In genomic region chr3:152128631-152129030, GRCm38 (mm10) we compare ENCODE assay signal across 22 mouse cellular contexts. TPM values are rescaled to one million over a fixed set of nuclear protein-coding genes. Genes with fewer than 3 reads are reported as not detected.
DNase-seq lines count a peak whose midpoint lies in the region; ATAC-seq and TF ChIP-seq lines count a peak whose summit lies in the region.
"Had no signal": no experiment of that assay in that cellular context is flagged by ENCODE, and none has a peak within 500 bp of the region (broad histone marks: within the 10 kb centered on the region; RNA-seq: fewer than 3 reads in every experiment).

No protein-coding gene starts in this region.

- no peak for TF ChIP-seq CTCF in stomach, postnatal 0 days (IDR thresholded peaks at IDR 0.05; ENCODE audit: low read depth)
- TF ChIP-seq CTCF in forebrain, postnatal 0 days (IDR thresholded peaks at IDR 0.05; ENCODE audit: low read depth), result no peak

- peaks cover 6% of the 10 kb centered on the region for H3K4me1 ChIP-seq in heart, embryonic 10.5 days
- peaks cover 55% of the 10 kb centered on the region for H3K4me1 ChIP-seq in megakaryocyte, embryonic 14.5 days
- H3K4me1 ChIP-seq in stomach, postnatal 0 days (replicated peaks; ENCODE audit: control insufficient read depth, insufficient read depth), result no peaks in the 10 kb centered on the region
- H3K4me1 ChIP-seq in forebrain, postnatal 0 days (ENCODE audit: insufficient read depth), result no peaks in the 10 kb centered on the region

- intact Hi-C loops in heart, postnatal 14 days (cut with DNase I), result no loop called here

- no peak for TF ChIP-seq EP300 in stomach, postnatal 0 days (optimal IDR thresholded peaks at IDR 0.05)

- no peak overlapping the region for H3K27ac ChIP-seq in heart, embryonic 10.5 days
- no peak overlapping the region for H3K27ac ChIP-seq in stomach, postnatal 0 days (replicated peaks)
- H3K27ac ChIP-seq in forebrain, postnatal 0 days (ENCODE audit: low read depth, low read length), result no peak overlapping the region

- no peaks in the 10 kb centered on the region for H3K9me3 ChIP-seq in heart, embryonic 10.5 days
- peaks cover 6% of the 10 kb centered on the region; the same call in 1 of the 2 replicates for H3K9me3 ChIP-seq in megakaryocyte, embryonic 14.5 days
- H3K9me3 ChIP-seq in stomach, postnatal 0 days (ENCODE audit: control insufficient read depth, low read length), result no peaks in the 10 kb centered on the region
- no peaks in the 10 kb centered on the region for H3K9me3 ChIP-seq in forebrain, postnatal 0 days (ENCODE audit: low read length)
- H3K9me3 ChIP-seq: G1E had no signal

- peak; percentile 51 for DNase-seq in heart, adult 11 months
- no peak for DNase-seq in heart, postnatal 14 days
- peak; percentile 67 for DNase-seq in heart, embryonic 10.5 days (ENCODE audit: low spot score)
- DNase-seq in heart, adult 18-20 months, result no peak
- DNase-seq in stomach, postnatal 0 days (ENCODE audit: low spot score), result peak; percentile 8
- DNase-seq in forebrain, postnatal 0 days, result no peak
- DNase-seq: adrenal gland, adult 2 months; adrenal gland, adult 8-10 months; adrenal gland, postnatal 10 days; adrenal gland, postnatal 14 days; adrenal gland, postnatal 25 days; adrenal gland, postnatal 36 days; B cell, adult 2 months; cerebellum, adult 11 months; cerebellum, adult 11-12 months had no signal

- no peaks in the 10 kb centered on the region; the same call in 1 of the 2 replicates for H3K36me3 ChIP-seq in heart, embryonic 10.5 days
- no peaks in the 10 kb centered on the region for H3K36me3 ChIP-seq in megakaryocyte, embryonic 14.5 days (replicated peaks; ENCODE audit: low read length)
- H3K36me3 ChIP-seq in stomach, postnatal 0 days (ENCODE audit: control insufficient read depth, insufficient read depth, low read length), result no peaks in the 10 kb centered on the region
- no peaks in the 10 kb centered on the region for H3K36me3 ChIP-seq in forebrain, postnatal 0 days (ENCODE audit: insufficient read depth)
- H3K36me3 ChIP-seq: G1E had no signal

- 81% methylated on average over 7 of the region's 7 CpGs for WGBS in heart, embryonic 10.5 days
- WGBS in stomach, postnatal 0 days, result 72% methylated on average over 7 of the region's 7 CpGs
- 74% methylated on average over 7 of the region's 7 CpGs for WGBS in forebrain, postnatal 0 days

- no peak for ATAC-seq in megakaryocyte, adult 5-6 weeks (ENCODE audit: poor library complexity, severe bottlenecking)
- ATAC-seq in stomach, postnatal 0 days (ENCODE audit: low FRiP score, low TSS enrichment), result no peak
- no peak for ATAC-seq in forebrain, postnatal 0 days
- ATAC-seq: activated CD4-positive, CD25-positive, alpha-beta regulatory T cell, adult 4 months; CD4-positive, CD25-positive, alpha-beta regulatory T cell, adult 4 months; Patski had no signal

- no peak overlapping the region for H3K4me2 ChIP-seq in stomach, postnatal 0 days (replicated peaks; ENCODE audit: low read depth)
- H3K4me2 ChIP-seq in forebrain, postnatal 0 days (ENCODE audit: low read depth), result no peak overlapping the region

- H3K9ac ChIP-seq in stomach, postnatal 0 days (ENCODE audit: low read length), result no peak overlapping the region
- no peak overlapping the region for H3K9ac ChIP-seq in forebrain, postnatal 0 days

- no peaks in the 10 kb centered on the region for H3K27me3 ChIP-seq in heart, embryonic 10.5 days (ENCODE audit: insufficient read depth, poor library complexity, severe bottlenecking)
- H3K27me3 ChIP-seq in megakaryocyte, embryonic 14.5 days (replicated peaks), result no peaks in the 10 kb centered on the region
- no peaks in the 10 kb centered on the region for H3K27me3 ChIP-seq in stomach, postnatal 0 days (ENCODE audit: control insufficient read depth, insufficient read depth, low read length)
- H3K27me3 ChIP-seq in forebrain, postnatal 0 days (ENCODE audit: insufficient read depth, low read length), result no peaks in the 10 kb centered on the region
- H3K27me3 ChIP-seq: CH12.LX, Patski had no signal

- no peak overlapping the region for H3K4me3 ChIP-seq in heart, embryonic 10.5 days
- H3K4me3 ChIP-seq in megakaryocyte, embryonic 14.5 days (replicated peaks), result peak overlapping the region; percentile 33
- H3K4me3 ChIP-seq in stomach, postnatal 0 days (ENCODE audit: low read depth, low read length), result no peak overlapping the region
- no peak overlapping the region for H3K4me3 ChIP-seq in forebrain, postnatal 0 days (ENCODE audit: low read depth, low read length)

RNA-seq across cellular contexts. Expression of gene Gipc2, which starts 37.4 kb away (rescaled TPM):
- 1 to 10 TPM; 2.1 to 2.9 TPM for total RNA-seq in heart, postnatal 14 days (2021)
- polyA plus RNA-seq in heart, embryonic 10.5 days (2016; fragmentation: Nextera tagmentation; extraction: Ambion mirVana), result 4.2 and 10.8 TPM in 2 replicates
- 1 to 10 TPM; 4.4 to 5.0 TPM for total RNA-seq in heart, adult 18-20 months (2021)
- 2.4 TPM in 1 of 2 replicates, not detected in the other for polyA plus RNA-seq in megakaryocyte, embryonic 14.5 days (2012; ENCODE audit: insufficient read depth, low replicate concordance)
- not detected in 2 replicates for total RNA-seq in megakaryocyte, adult 5-6 weeks (2015)
- 0.44 TPM in 1 of 2 replicates, not detected in the other for total RNA-seq in megakaryocyte, adult 5-6 weeks (2017)
- polyA plus RNA-seq in stomach, postnatal 0 days (2015; fragmentation: Nextera tagmentation; extraction: Ambion mirVana), result 76.1 and 82.5 TPM in 2 replicates
- total RNA-seq in forebrain, postnatal 0 days (2014; rRNA removed), result 12.0 and 13.9 TPM in 2 replicates
- 5.1 and 6.3 TPM in 2 replicates for polyA plus RNA-seq in forebrain, postnatal 0 days (2015; fragmentation: Nextera tagmentation; extraction: Ambion mirVana)
- polyA plus RNA-seq: activated CD4-positive, CD25-positive, alpha-beta regulatory T cell, adult 4 months; CD4-positive, CD25-positive, alpha-beta regulatory T cell, adult 4 months; G1E had no signal

Comparison
In these comparisons a context has a peak if more than half of its experiments do, and no peak if none do; other contexts are left out.
1. DNase-seq: peak in heart, adult 11 months (single experiment), heart, embryonic 10.5 days (single experiment) and stomach, postnatal 0 days (single experiment); none in heart, postnatal 14 days (0 of 2), heart, adult 18-20 months (0 of 2) and forebrain, postnatal 0 days (single experiment).